Comparison of ENCODE assay signal across 19 mouse cellular contexts in genomic region chr9:86298131-86298530, GRCm38 (mm10).
DNase-seq lines count a peak whose midpoint lies in the region; ATAC-seq and TF ChIP-seq lines count a peak whose summit lies in the region.
"Had no signal": no experiment of that assay in that cellular context is flagged by ENCODE, and none has a peak within 500 bp of the region (broad histone marks: within the 10 kb centered on the region; RNA-seq: fewer than 3 reads in every experiment).

No protein-coding gene starts in this region.

- no peaks in the 10 kb centered on the region for H3K4me1 ChIP-seq in kidney, embryonic 14.5 days (ENCODE audit: control insufficient read depth, insufficient read depth, low read length)
- H3K4me1 ChIP-seq: liver, embryonic 13.5 days; lung, embryonic 15.5 days; neural tube, embryonic 15.5 days had no signal

- H3K9ac ChIP-seq in kidney, embryonic 14.5 days (ENCODE audit: low read depth, low read length) = 0 out of 2 replicates have a peak overlapping the region, but pooled peaks have one; percentile 0
- H3K9ac ChIP-seq: heart, embryonic 15.5 days; liver, embryonic 13.5 days; lung, embryonic 15.5 days; midbrain, embryonic 12.5 days; neural tube, embryonic 15.5 days had no signal

- no peak for TF ChIP-seq CTCF in brain, embryonic 14.5 days (IDR thresholded peaks at IDR 0.05; ENCODE audit: borderline replicate concordance, extremely low read depth, insufficient read depth, insufficient read length)

- WGBS in kidney, embryonic 14.5 days = 25% methylated on average over 5 of the region's 5 CpGs

- H3K27me3 ChIP-seq in kidney, embryonic 14.5 days (ENCODE audit: control insufficient read depth, insufficient read depth, low read length) = no peaks in the 10 kb centered on the region
- H3K27me3 ChIP-seq: heart, embryonic 15.5 days; liver, embryonic 13.5 days; lung, embryonic 15.5 days; midbrain, embryonic 12.5 days; neural tube, embryonic 15.5 days had no signal

- TF ChIP-seq POLR2A in brain, embryonic 14.5 days (IDR thresholded peaks at IDR 0.05; ENCODE audit: borderline replicate concordance, extremely low read depth, insufficient read depth, insufficient read length, poor library complexity, severe bottlenecking) = no peak

- H3K4me3 ChIP-seq in kidney, embryonic 14.5 days (ENCODE audit: low read length) = no peak overlapping the region
- H3K4me3 ChIP-seq: gastrocnemius, adult 2 months; heart, embryonic 15.5 days; liver, embryonic 13.5 days; lung, embryonic 15.5 days; midbrain, embryonic 12.5 days; neural tube, embryonic 15.5 days had no signal

- H3K9me3 ChIP-seq in kidney, embryonic 14.5 days (ENCODE audit: control insufficient read depth, low read length) = no peaks in the 10 kb centered on the region
- H3K9me3 ChIP-seq: heart, embryonic 15.5 days; liver, embryonic 13.5 days; lung, embryonic 15.5 days; midbrain, embryonic 12.5 days; neural tube, embryonic 15.5 days had no signal

- no peak overlapping the region for H3K27ac ChIP-seq in kidney, embryonic 14.5 days (ENCODE audit: low read depth, low read length)
- H3K27ac ChIP-seq: gastrocnemius, adult 2 months; heart, embryonic 15.5 days; liver, embryonic 13.5 days; lung, embryonic 15.5 days; macrophage; midbrain, embryonic 12.5 days; neural tube, embryonic 15.5 days had no signal

- ATAC-seq in kidney, embryonic 14.5 days (ENCODE audit: low FRiP score, low TSS enrichment) = no peak
- ATAC-seq in granulocyte monocyte progenitor cell, adult 5-6 weeks (replicated peaks; ENCODE audit: poor library complexity, severe bottlenecking) = no peak

- H3K4me2 ChIP-seq in kidney, embryonic 14.5 days (replicated peaks; ENCODE audit: low read depth, low read length) = no peak overlapping the region
- H3K4me2 ChIP-seq: heart, embryonic 15.5 days; liver, embryonic 13.5 days; lung, embryonic 15.5 days; midbrain, embryonic 12.5 days; neural tube, embryonic 15.5 days had no signal

- DNase-seq in heart, adult 8-10 months (ENCODE audit: low spot score) = peak; percentile 1
- no peak for DNase-seq in heart, adult 9 months (ENCODE audit: low spot score in 2 of 2)
- no peak for DNase-seq in kidney, postnatal 36 days
- DNase-seq in 3T3-L1 (ENCODE audit: low read depth, low spot score) = peak; percentile 3
- DNase-seq in brain, embryonic 14.5 days (ENCODE audit: low read depth) = peak; percentile 60
- DNase-seq: adrenal gland, adult 2 months; cerebellum, adult 9-10 months; gastrocnemius, adult 2 months; kidney, adult 8-10 months; liver, embryonic 13.5 days; right cerebral cortex, postnatal 25 days; thymus, postnatal 36 days had no signal

- H3K36me3 ChIP-seq in kidney, embryonic 14.5 days (ENCODE audit: control insufficient read depth, insufficient read depth, low read length) = no peaks in the 10 kb centered on the region
- H3K36me3 ChIP-seq: heart, embryonic 15.5 days; liver, embryonic 13.5 days; lung, embryonic 15.5 days; midbrain, embryonic 12.5 days; neural tube, embryonic 15.5 days had no signal

Comparison
In these comparisons a context has a peak if more than half of its experiments do, and no peak if none do; other contexts are left out.
1. DNase-seq: peak in heart, adult 8-10 months (single experiment), 3T3-L1 (single experiment) and brain, embryonic 14.5 days (single experiment); none in heart, adult 9 months (0 of 2) and kidney, postnatal 36 days (0 of 2).